Mouse (Mus musculus): ENCODE data around the gene Fam111a.
A peak's percentile ranks its signal among the peaks of the same experiment; 100 is the strongest.
"Not testable (repeated sequence)": the region's sequence is repeated elsewhere in the genome, so short reads cannot be mapped to it uniquely, and the experiment has no call there.

The Fam111a gene

DNA sequence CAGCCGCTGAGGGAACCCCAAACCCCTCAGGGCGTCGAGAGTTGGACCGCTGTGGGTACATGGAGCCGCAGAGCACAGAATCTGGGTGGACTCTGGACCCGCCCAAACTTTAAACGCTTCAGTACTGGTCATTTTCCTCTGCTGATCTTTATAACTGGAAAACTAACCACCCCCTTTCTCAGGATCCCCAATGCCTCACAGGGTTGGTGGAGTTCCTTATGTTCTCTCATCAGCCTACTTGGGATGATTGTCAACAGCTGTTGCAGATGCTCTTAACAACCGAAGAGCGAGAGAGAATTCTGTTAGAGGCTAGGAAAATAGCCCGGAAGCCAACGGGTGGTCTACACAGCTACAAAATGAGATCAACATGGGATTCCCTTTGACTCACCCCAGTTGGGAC is at the start of gene Fam111a:
Gene Fam111a (plus strand): TSS at position 301 of the 400 bp plus-strand sequence.
- DNase-seq (ENCODE audit: low spot score in 2 of 2), result not testable (repeated sequence)

DNA sequence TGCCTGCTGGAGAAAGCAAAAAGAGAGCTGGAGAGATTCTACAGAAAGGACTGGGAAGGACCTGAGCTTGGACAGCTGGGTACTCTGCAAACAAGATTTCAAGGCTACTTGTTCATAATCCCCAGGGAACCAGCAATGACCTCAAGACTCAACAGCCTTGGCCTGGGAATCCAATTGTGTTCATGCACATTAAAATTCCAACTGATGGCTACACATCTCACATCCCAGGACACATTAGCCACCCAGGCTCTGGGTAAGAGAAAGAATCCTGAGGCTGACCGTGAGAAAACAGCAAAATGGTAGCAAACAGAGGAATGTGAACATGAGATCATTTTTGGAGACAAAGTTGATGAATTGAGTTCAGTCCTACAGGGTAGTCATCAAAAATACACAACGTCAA is 49.3 kb upstream of the Fam111a start:
- no peak for DNase-seq (ENCODE audit: low spot score in 2 of 2)

GRCm38 (mm10) chr19:12497909-12498308 is 47.6 kb upstream of the Fam111a start:
- DNase-seq (ENCODE audit: low spot score in 2 of 2), result no peak

GRCm38 (mm10) chr19:12498321-12498720 is 47.2 kb upstream of the Fam111a start:
- DNase-seq (ENCODE audit: low spot score in 2 of 2), result no peak

GRCm38 (mm10) chr19:12498941-12499340 is 46.6 kb upstream of the Fam111a start:
- no peak for DNase-seq (ENCODE audit: low spot score in 2 of 2)

- no peak for DNase-seq (ENCODE audit: low spot score in 2 of 2)
Observed at GRCm38 (mm10) chr19:12499485-12499884, 46.1 kb upstream of the Fam111a start.

- DNase-seq (ENCODE audit: low spot score in 2 of 2), result peak; percentile 51 to 61
Observed at GRCm38 (mm10) chr19:12500124-12500523, 45.4 kb upstream of the Fam111a start.

DNA sequence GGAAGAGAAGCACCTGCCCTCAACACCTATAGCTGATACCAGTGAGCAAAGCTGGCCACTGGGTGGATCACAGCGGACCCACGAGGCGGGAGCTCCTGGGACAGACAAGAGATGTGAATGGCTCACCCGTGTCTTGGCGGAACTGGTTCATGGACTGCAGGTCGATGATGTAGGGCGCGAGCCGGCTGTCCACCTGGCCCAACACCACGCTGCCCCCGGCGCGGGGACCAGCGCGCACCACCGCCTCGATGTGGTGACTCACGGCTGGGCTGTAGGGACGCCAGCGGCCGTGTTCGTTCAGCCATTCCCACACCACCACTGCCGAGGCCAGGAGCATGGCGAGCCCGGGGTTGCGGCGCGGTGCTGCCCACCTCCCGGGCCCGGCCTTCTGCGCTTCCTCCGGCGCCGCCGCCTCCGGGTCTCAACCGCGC is 44.6 kb upstream of the Fam111a start:
- DNase-seq (ENCODE audit: low spot score in 2 of 2), result peak in 1 of 2 experiments; percentile 53

GRCm38 (mm10) chr19:12501370-12502347 is 43.9 kb upstream of the Fam111a start, which contains the start of gene Dtx4:
Dtx4 (minus strand) TSS chr19:12501454.
- DNase-seq (ENCODE audit: low spot score in 2 of 2), result peak; percentile 91 to 93

DNA sequence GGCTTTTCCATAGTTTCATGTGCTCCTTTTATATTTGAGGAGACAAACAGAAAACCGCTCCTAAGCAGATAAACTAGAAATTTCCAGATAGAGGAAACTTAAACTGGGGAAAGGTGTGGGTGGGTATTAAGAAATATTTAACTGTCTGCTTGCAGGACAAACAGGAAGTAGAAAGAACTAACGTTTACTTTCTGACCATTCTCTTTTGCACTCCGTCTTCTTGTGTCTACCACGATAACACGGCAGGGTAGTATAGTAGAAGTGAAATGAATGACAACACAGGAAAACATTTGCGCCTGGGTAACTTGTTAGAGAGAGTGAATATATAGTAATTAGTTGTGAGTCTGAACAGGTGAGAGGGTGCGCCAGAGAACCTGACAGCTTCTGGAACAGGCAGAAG is 42.8 kb upstream of the Fam111a start:
- DNase-seq (ENCODE audit: low spot score in 2 of 2), result no peak

DNA sequence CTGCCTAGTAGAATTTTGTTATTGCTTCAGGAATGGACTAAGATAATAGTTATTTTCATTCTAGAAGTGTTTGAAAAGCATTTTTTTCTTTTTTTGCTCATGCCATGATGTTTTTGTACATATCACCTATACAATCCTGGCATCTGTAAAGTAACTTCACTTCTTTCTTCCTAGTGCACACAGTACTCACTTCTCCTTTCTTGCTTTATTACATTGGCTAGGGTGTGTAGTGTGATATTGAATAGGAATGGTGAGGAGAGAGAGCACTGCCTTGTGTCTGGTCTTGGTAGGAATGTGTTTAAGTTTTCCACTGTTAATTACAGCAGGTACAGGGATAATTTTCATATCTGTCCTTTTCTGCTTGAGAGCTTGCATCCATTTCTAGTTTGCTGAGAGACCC is 30.9 kb upstream of the Fam111a start:
- no peak for DNase-seq (ENCODE audit: low spot score in 2 of 2)

DNA sequence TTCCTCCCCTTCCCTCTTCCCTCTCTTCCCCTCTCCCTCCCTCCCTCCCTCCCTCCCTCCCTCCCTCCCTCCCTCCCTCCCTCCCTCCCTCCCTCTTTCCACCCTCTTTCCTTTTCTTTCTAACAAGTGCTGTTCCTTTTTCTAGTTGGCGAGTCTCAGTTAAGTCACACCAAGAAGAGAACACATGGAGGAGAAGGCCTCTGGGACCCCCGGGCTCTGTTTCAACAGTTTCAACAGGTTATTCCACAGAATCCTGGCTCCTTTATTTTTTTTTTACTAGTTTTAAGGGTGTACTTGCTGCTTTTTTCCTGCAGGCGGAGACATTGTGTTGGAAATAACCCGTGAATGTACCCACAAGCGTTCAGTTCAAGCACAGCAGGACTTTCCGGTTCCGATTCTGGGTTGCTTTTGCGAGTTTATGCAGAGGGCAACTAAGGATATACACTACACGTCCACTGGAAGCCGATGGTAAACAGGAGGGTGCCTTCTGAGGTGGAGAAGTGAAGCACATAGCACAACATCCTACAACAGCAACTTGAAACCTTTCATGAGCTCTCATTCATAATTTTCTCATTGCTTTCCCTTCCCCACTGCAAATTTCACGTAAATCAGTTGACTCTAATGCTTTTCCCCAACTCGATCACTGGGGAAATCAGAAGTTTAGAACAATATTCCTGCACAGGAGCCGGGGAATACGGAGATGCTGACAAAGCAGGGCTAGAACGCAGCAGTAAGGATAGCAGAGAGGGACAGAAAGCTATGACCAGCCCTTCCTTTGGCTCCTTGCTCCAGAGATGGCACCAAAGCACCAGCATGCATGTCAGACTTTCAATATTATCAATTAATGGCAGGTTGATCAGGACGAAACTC is 27.6 kb upstream of the Fam111a start:
- DNase-seq (ENCODE audit: low spot score in 2 of 2), result peak; percentile 32 to 61

DNA sequence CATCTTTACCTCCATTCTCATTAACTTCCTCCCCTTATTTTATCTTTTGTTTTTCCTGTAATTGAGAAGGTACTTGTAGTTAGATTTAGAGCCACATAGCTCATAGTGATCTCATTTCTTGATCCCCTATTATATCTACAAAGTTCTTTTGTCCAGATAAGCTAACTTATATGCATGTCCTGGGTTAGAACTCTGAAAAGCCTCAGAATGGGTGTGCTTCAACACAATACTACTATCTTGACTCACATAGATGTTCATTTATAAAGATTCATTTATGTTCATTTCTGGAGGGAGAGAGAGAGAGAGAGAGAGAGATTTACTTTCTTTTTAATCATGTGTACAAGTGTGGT is 27.0 kb upstream of the Fam111a start:
- DNase-seq (ENCODE audit: low spot score in 2 of 2), result no peak

- DNase-seq (ENCODE audit: low spot score in 2 of 2), result no peak
Observed at GRCm38 (mm10) chr19:12523377-12523776, 22.2 kb upstream of the Fam111a start.

GRCm38 (mm10) chr19:12537168-12537567 is 8.4 kb upstream of the Fam111a start:
- DNase-seq (ENCODE audit: low spot score in 2 of 2), result no peak

DNA sequence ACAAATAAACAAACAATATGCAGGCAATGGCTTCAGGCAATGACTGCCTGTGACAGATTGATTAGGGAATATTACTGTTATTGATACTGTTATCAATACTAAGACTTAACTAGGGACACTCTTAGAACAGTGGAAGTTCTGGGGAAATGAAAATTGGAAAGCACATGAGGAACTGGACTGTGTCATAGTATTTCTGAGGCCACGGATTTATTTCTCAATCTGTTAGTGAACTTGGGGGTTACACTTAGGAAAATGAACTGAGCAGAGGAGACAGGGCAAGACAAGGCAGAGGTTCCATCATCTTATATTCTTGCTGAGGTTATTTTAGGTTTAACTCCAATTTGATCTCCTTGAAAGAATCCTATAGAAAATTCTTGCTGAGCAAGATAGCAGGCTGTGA is 5.6 kb upstream of the Fam111a start:
- no peak for DNase-seq (ENCODE audit: low spot score in 2 of 2)

DNA sequence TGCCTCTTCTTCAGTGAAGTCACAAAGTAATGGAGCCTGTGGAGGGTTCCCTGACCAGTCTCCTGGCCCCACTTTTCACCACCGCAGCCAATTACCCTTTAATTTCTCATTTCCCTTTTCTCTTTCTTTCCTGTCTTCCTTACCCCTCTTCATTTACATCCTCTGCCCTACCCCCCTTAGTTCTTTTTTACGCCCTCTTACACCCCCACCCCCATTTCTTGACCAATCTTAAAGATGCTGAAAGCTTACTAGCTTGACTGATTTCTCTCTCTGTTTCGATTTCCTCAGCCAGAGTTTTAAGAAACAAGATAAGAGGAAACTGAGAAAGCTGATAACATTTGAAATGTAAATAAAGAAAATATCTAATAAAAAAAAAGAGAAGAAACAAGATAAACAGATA is 4.8 kb upstream of the Fam111a start:
- no peak for DNase-seq (ENCODE audit: low spot score in 2 of 2)

DNA sequence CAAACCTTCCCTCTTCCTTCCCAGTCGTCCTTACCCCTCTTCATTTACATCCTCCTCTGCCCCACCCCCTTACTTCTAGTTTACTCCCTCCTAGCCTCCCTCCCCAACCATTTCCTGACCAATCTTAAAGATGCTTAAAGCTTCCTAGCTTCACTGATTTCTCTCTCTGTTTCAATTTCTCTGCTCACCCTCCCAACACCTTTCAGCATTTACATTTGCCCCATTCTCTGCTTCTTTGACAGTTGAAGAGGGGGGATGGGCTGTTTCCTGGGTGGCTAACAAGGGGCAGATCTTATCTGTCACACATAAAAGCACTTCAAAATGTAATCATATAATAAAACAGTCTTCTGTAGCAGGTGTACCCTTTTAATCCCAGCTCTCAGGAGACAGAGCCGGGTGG is 3.9 kb upstream of the Fam111a start:
- DNase-seq (ENCODE audit: low spot score in 2 of 2), result no peak

- DNase-seq (ENCODE audit: low spot score in 2 of 2), result peak in 1 of 2 experiments; percentile 7
Observed at GRCm38 (mm10) chr19:12549166-12549565, 3.6 kb downstream of the Fam111a start.

DNA sequence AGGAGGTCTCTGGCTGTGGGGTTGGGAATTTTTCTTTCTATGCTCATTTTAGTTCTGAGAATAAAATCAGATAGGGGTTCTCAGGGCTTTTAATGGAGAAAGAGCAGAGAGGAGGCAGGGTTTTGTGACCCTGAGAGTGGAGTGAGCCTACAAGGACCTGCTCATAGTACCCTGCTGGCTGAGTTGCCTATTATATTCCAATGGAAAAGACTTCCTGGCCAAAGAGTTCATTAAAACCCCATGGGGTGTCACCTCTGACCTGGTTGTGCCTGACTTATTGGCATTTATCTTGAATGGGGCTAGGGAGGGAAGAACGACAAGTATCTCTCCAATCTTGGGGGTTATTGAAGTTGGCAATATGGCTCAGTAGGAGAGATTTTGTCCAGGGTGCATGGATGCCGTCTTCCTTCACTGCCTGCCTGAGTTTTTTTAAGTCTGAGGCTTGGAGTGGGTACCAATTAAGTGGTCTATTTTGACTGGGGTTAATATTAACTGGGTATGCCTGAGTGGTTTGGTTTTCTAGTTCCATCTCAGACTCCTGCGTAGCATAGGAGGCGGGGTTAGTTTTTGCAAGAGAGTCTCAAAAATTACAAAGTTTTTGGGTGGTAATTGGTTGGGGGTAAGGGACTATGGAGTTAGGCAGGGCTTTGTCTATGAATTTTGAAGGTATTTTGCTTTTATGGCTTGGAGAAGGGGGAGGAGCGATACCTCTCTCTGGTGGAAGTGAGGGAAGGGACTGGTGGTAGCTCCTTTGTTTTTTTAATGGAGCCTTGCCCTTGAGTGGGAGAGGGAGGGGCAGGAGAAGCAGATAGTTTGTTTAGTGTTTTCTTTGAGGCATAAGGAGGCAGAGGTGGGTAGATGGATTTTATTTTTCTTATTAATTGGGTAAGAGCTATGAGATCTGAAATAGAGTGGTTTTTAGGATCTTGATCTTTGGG is 4.7 kb downstream of the Fam111a start:
- DNase-seq (ENCODE audit: low spot score in 2 of 2), result no peak

- DNase-seq (ENCODE audit: low spot score in 2 of 2), result no peak
Observed at GRCm38 (mm10) chr19:12556293-12556692, 10.8 kb downstream of the Fam111a start.

Data from frontal cortex, postnatal 10 days (tissue).